Mouse (Mus musculus) cerebellum, postnatal 36 days (tissue): ENCODE data around the gene Sirpb1b.
"Not testable (repeated sequence)": the region's sequence is repeated elsewhere in the genome, so short reads cannot be mapped to it uniquely, and the experiment has no call there.

Experiments
- DNase-seq, 2 experiments: peaks; one replicate each; pipeline ENCODE4 v3.0.0; 2021 to 2022; ENCODE audit warnings: mixed read lengths in 2 of 2

Gene Sirpb1b

DNA sequence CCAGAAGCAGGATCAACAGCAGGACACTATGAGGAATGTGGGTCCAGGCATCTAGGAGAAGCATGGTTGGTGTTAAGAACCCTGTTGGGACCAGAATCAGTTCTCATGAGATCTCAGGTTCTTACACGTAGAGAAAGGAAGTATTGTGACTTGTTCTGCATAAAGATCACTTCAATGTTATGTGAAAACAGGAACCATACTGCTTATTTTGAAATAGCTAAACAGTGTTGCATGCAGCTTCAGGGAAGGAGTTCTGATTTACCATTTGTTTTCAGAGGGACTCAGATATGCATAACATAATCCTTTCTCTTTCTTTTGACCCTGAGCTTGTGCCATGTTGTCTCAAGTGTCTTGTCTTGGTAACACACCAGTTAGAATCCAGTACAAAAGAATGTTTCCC, at the start of gene Sirpb1b:
Gene Sirpb1b (minus strand): TSS at position 179 of the 400 bp plus-strand sequence.
- not testable (repeated sequence) for DNase-seq

GRCm38 (mm10) chr3:15590377-15591117, 15.7 kb upstream of the Sirpb1b start:
- DNase-seq = not testable (repeated sequence)

DNA sequence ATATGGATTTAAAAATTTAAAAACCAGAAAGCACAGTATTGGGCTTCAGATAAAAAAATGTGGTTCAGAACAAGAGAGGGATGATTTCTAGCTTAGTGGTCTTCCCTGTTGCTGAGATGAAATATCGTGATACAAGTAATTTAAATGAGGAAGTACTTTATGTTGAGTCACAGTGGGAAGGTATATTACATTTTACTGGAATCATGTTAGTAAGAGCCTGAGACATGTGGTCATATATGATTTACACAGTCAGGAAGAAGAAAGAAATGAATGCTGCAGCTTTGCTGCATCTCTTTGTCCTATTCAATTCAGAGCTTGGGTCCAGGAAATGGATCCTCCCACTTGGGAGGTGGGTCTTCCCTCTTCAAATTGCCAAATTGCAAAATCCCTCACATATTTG, 11.8 kb upstream of the Sirpb1b start:
- DNase-seq = not testable (repeated sequence)

GRCm38 (mm10) chr3:15583452-15583851, 8.6 kb upstream of the Sirpb1b start:
- no peak for DNase-seq

- DNase-seq = not testable (repeated sequence)
Observed at GRCm38 (mm10) chr3:15582948-15583347, 8.1 kb upstream of the Sirpb1b start.

GRCm38 (mm10) chr3:15576466-15576865, 1.6 kb upstream of the Sirpb1b start:
- not testable (repeated sequence) for DNase-seq

DNA sequence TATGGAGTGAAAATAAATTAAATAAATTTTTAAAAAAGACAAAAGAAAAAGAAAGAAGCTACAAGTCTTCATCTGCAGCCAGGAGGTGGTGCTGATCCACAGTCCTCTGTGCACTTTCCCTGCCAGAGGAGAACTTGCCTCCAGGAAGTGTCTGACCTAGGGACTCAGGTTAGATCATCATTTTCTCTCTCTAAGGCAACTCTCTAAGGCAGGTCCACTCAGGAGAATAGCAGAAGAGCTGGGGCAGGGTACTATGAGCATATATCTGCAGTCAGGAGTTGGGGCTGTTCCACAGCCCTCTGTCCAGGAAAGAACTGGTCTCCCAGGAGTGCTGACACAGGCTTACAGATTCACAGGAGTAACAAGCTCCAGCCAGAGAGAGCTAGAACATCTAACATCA, 46.3 kb downstream of the Sirpb1b start:
- no peak for DNase-seq

DNA sequence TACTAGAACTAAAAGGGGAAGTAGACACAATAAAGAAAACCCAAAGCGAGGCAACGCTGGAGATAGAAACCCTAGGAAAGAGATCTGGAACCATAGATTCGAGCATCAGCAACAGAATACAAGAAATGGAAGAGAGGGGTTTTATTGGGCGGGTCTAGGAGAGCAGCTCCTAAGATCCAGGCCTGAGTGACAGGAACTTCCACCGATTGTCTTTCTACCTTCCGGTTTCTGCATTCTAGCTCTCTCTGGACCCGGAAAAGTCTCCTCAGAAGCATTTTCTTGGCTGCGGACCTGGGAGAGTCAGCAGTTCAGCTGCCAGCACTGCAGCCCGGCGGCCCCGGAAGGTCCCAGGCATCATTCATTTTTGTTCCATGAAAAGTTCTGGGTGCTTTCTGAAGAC, 61.3 kb downstream of the Sirpb1b start:
- not testable (repeated sequence) for DNase-seq

DNA sequence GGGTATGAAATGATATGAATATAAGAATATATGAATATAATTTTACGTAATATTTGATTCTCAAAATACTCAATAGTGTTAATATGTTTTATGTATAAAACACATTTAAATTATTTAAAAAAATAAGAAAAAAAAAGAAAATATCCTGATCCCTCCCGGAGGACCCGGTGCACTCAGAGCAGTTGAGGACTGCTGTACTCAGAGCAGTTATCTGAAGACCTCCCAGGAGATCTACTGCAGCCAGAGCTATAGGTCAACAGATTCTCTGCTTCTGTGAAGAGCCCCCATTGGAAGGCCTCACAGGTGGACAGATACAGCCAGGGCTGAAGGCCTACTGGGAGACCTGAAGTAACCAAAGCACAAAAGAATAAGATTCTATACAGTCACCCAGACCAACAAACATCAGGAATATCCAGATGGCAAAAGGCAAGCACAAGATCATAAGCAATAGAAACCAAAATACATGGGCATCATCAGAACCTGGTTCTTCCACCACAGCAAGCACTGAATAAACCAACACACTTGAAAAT, 67.0 kb downstream of the Sirpb1b start:
- not testable (repeated sequence) for DNase-seq

- DNase-seq = not testable (repeated sequence)
Observed at GRCm38 (mm10) chr3:15474831-15475230, 100.0 kb downstream of the Sirpb1b start.

DNA sequence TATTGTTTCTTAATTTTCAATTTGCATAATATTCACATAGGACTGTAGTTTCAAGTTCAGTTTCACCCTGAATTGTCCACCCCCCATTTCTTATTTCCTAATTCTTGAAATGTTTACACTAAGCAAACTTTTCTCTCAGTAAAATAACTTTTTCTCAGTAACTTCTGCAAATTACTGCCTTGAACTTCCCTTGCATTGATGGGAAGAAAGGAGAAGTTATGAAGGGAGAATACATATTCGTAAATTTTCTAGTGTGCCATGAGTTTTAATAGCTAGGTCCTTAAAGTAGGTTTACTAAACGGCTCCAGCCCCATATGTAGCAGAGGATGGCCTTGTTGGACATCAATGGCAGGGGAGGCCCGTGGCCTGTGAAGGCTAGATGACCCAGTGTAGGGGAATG, 104.7 kb downstream of the Sirpb1b start:
- DNase-seq = not testable (repeated sequence)
